Mouse (Mus musculus): ENCODE results near the gene Fam155a. TPM values are rescaled to one million over a fixed set of nuclear protein-coding genes. Genes with fewer than 3 reads are reported as not detected.

Gene Fam155a
- polyA plus RNA-seq, 1 experiment: not detected

DNA sequence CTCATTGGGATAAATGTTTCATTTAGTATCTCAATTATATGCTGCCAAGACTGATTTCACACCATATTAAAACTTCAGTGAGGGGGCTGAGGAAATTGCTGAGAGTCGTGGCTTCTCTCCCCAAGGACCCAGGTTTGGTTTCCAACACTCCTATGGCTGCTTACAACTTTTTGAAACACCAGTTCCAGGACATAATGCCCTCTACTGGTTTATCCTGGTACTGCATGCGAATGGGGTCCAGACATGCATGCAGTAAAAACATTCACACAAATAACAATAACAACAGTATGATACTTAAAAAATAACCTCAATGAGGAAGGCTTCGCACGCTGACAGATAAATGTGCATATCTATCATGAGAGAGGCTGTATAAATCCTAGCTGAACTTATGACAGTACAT, 319.4 kb downstream of the Fam155a start:
- no peak overlapping the region for H3K4me3 ChIP-seq
- no peak overlapping the region for H3ac ChIP-seq (ENCODE audit: control insufficient read depth, insufficient read length)
- TF ChIP-seq E2F4 (IDR thresholded peaks at IDR 0.05; ENCODE audit: insufficient read depth) (no peak), TCF3 (IDR thresholded peaks at IDR 0.05; ENCODE audit: insufficient read length, low read depth) (no peak), MAX (IDR thresholded peaks at IDR 0.05; ENCODE audit: low read depth) (no peak), POLR2A (IDR thresholded peaks at IDR 0.05; ENCODE audit: insufficient read length, low read depth) (no peak), POLR2AphosphoS2 (IDR thresholded peaks at IDR 0.05; ENCODE audit: insufficient read length, low read depth) (no peak)
- no peaks in the 10 kb centered on the region for H3K79me2 ChIP-seq (ENCODE audit: control insufficient read depth, insufficient read depth)
- no peak overlapping the region for H3K4me2 ChIP-seq (ENCODE audit: low read depth)
- H3K27me3 ChIP-seq (ENCODE audit: control insufficient read depth, insufficient read depth, insufficient read length): no peaks in the 10 kb centered on the region
- H3K36me3 ChIP-seq (ENCODE audit: control insufficient read depth, insufficient read depth): no peaks in the 10 kb centered on the region

DNA sequence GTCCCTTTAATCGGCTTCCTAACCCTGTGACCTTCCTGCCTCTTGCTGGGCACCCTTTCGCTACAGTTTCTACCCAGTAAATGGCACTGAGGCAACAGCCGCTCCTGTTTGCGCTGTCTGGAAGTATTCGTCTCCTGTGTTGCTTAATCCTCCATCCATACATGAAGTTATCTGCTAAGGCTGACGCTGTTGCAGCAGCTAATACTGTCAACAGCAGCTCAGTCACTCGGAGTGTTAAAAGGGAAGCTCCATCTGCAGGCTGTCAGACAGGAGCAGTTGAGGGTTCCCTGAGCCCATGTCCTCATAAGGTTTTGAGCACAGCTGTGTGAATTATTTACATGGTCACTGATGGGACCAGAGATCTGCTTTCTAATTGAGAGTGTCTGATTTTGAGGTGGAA, 322.3 kb downstream of the Fam155a start:
- Histone ChIP-seq H3K36me3 (ENCODE audit: control insufficient read depth, insufficient read depth) (no peaks in the 10 kb centered on the region), H3K27me3 (ENCODE audit: control insufficient read depth, insufficient read depth, insufficient read length) (no peaks in the 10 kb centered on the region), H3K4me3 (no peak overlapping the region), H3ac (ENCODE audit: control insufficient read depth, insufficient read length) (no peak overlapping the region), H3K79me2 (ENCODE audit: control insufficient read depth, insufficient read depth) (no peaks in the 10 kb centered on the region), H3K4me2 (ENCODE audit: low read depth) (no peak overlapping the region)
- TF ChIP-seq POLR2A (IDR thresholded peaks at IDR 0.05; ENCODE audit: insufficient read length, low read depth): no peak
- no peak for TF ChIP-seq MYOG (IDR thresholded peaks at IDR 0.05; ENCODE audit: control insufficient read depth in 1 of 3, insufficient read depth in 1 of 3, insufficient read length in 2 of 3, low read depth in 2 of 3)
- no peak for TF ChIP-seq MYOD1 (IDR thresholded peaks at IDR 0.05; ENCODE audit: control insufficient read depth in 1 of 3, insufficient read length in 2 of 3, low read depth in 2 of 3)
- TF ChIP-seq E2F4 (IDR thresholded peaks at IDR 0.05; ENCODE audit: insufficient read depth): no peak
- TF ChIP-seq SRF (IDR thresholded peaks at IDR 0.05; ENCODE audit: control insufficient read depth, insufficient read length, low read depth): no peak
- TF ChIP-seq TCF3 (IDR thresholded peaks at IDR 0.05; ENCODE audit: insufficient read length, low read depth): no peak
- TF ChIP-seq REST (IDR thresholded peaks at IDR 0.05; ENCODE audit: insufficient read depth, insufficient read length): no peak
- no peak for TF ChIP-seq USF1 (IDR thresholded peaks at IDR 0.05; ENCODE audit: low read depth)

DNA sequence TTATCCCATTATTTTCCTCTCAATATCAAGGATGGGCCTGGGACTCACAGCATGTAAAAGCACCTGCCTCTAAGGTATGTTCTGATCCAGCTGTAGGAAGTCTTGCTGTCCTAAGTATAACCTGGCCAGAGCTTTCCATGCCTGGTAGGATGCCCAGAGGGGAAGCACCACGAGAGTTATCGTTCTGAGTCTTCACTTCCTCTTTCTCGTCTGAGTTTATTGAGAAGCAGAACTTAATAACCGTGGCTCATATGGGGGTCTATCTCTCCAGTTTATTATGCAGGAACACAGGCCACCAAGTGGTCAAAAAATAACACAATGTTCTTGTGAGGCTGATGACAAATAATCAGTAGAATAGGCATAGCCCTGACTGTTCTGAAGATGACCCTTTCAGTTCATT, 333.1 kb downstream of the Fam155a start:
- no peaks in the 10 kb centered on the region for H3K27me3 ChIP-seq (ENCODE audit: control insufficient read depth, insufficient read depth, insufficient read length)
- TF ChIP-seq REST (IDR thresholded peaks at IDR 0.05; ENCODE audit: insufficient read depth, insufficient read length) (no peak), MYOD1 (IDR thresholded peaks at IDR 0.05; ENCODE audit: control insufficient read depth in 1 of 3, insufficient read length in 2 of 3, low read depth in 2 of 3) (no peak), USF1 (IDR thresholded peaks at IDR 0.05; ENCODE audit: low read depth) (no peak)
- H3K4me3 ChIP-seq: no peak overlapping the region
- H3ac ChIP-seq (ENCODE audit: control insufficient read depth, insufficient read length): no peak overlapping the region
- no peaks in the 10 kb centered on the region for H3K36me3 ChIP-seq (ENCODE audit: control insufficient read depth, insufficient read depth)
- no peak overlapping the region for H3K4me2 ChIP-seq (ENCODE audit: low read depth)
- no peaks in the 10 kb centered on the region for H3K79me2 ChIP-seq (ENCODE audit: control insufficient read depth, insufficient read depth)

DNA sequence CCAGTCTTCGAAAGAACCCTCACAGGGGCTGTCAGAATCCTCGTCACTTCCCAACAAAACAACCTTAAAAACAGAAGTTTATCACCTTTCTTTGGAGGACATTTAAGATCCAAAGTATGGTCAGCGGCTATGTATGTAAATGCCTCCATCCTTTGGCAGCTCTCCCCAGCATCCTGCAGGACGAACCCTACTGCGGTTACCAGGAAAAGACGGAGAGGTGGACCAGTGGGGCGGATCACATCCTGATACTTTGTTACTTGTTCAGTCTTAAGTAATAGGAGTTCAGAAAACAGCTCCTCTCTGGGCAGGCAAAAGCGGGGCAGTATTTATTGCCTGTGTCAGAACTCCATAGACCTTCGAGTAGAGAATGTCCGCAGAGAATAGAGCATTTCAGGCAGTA, 335.5 kb downstream of the Fam155a start:
- H3K36me3 ChIP-seq (ENCODE audit: control insufficient read depth, insufficient read depth): no peaks in the 10 kb centered on the region
- H3K79me2 ChIP-seq (ENCODE audit: control insufficient read depth, insufficient read depth): no peaks in the 10 kb centered on the region
- no peak for TF ChIP-seq TCF12 (IDR thresholded peaks at IDR 0.05; ENCODE audit: insufficient read depth, poor library complexity, severe bottlenecking)
- TF ChIP-seq E2F4 (IDR thresholded peaks at IDR 0.05; ENCODE audit: insufficient read depth): no peak
- no peak for TF ChIP-seq MYOG (IDR thresholded peaks at IDR 0.05; ENCODE audit: control insufficient read depth in 1 of 3, insufficient read depth in 1 of 3, insufficient read length in 2 of 3, low read depth in 2 of 3)
- no peak for TF ChIP-seq POLR2AphosphoS2 (IDR thresholded peaks at IDR 0.05; ENCODE audit: insufficient read length, low read depth)
- no peak for TF ChIP-seq TCF3 (IDR thresholded peaks at IDR 0.05; ENCODE audit: insufficient read length, low read depth)
- no peak for TF ChIP-seq POLR2A (IDR thresholded peaks at IDR 0.05; ENCODE audit: insufficient read length, low read depth)
- TF ChIP-seq MAX (IDR thresholded peaks at IDR 0.05; ENCODE audit: low read depth): no peak
- H3K27me3 ChIP-seq (ENCODE audit: control insufficient read depth, insufficient read depth, insufficient read length): no peaks in the 10 kb centered on the region
- no peak overlapping the region for H3K4me2 ChIP-seq (ENCODE audit: low read depth)
- H3ac ChIP-seq (ENCODE audit: control insufficient read depth, insufficient read length): no peak overlapping the region
- H3K4me3 ChIP-seq: no peak overlapping the region

DNA sequence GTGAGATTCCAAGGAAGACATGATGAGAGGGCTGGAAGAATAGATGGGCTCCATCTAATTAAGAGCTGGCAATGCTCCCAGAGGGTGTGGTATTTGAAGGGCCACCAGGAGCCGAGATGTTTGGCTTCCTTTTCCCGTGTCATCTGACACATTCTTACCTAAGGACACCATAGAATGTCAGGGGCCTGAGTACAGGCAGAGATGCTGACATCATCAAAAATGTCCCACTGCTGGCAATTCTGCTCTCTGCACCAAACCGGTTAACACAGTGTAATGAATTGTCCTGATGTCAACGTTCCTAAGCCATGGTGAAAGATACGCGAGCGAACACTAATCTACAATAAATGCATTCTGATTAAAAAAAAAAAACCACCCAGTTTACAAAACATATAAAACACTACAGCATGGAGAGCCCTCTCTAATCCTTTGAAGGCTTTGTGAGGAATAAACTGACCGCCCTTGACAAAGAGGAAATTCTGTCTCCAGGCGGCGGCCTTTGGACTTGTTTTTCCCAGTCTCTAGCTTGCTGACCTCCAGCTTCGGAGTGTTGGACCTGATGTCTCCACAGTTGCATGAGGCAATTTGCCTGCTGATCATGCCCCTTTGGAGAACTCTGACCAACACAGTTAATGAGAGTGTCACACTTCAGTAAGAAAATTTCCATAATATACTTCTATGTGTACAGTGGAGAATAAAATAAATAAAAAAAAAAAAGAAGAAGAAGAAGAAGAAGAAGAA, 338.2 kb downstream of the Fam155a start:
- no peaks in the 10 kb centered on the region for H3K27me3 ChIP-seq (ENCODE audit: control insufficient read depth, insufficient read depth, insufficient read length)
- H3K4me3 ChIP-seq: no peak overlapping the region
- TF ChIP-seq USF1 (IDR thresholded peaks at IDR 0.05; ENCODE audit: low read depth) (no peak), TCF3 (IDR thresholded peaks at IDR 0.05; ENCODE audit: insufficient read length, low read depth) (no peak), CEBPB (IDR thresholded peaks at IDR 0.05; ENCODE audit: insufficient read depth, poor library complexity, severe bottlenecking) (no peak)
- no peak overlapping the region for H3K4me2 ChIP-seq (ENCODE audit: low read depth)
- no peak overlapping the region for H3ac ChIP-seq (ENCODE audit: control insufficient read depth, insufficient read length)
- H3K36me3 ChIP-seq (ENCODE audit: control insufficient read depth, insufficient read depth): no peaks in the 10 kb centered on the region
- H3K79me2 ChIP-seq (ENCODE audit: control insufficient read depth, insufficient read depth): no peaks in the 10 kb centered on the region

DNA sequence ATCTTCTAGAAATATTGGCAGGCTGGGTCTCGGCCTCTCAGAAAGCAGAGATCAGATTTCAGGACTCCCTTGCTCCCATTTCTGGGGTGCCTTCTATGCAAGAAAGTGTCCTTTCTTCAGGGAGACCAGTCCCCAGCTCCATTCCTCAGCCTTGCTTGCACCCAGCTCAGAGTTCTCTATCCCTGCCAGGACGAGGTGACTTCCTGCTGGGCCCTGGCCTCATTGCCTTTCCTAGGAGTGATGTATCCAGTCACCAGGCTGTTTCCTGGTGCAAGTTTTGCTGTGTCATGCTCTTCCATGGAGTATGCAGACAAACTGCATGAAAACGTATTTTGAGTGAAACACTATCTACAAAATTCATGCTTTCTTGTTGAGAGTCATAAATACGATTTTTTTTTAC, 342.1 kb downstream of the Fam155a start:
- H3K36me3 ChIP-seq (ENCODE audit: control insufficient read depth, insufficient read depth): no peaks in the 10 kb centered on the region
- TF ChIP-seq CEBPB (IDR thresholded peaks at IDR 0.05; ENCODE audit: insufficient read depth, poor library complexity, severe bottlenecking) (no peak), USF1 (IDR thresholded peaks at IDR 0.05; ENCODE audit: low read depth) (no peak), REST (IDR thresholded peaks at IDR 0.05; ENCODE audit: insufficient read depth, insufficient read length) (no peak), MAX (IDR thresholded peaks at IDR 0.05; ENCODE audit: low read depth) (no peak), POLR2AphosphoS2 (IDR thresholded peaks at IDR 0.05; ENCODE audit: insufficient read length, low read depth) (no peak), MYOD1 (IDR thresholded peaks at IDR 0.05; ENCODE audit: control insufficient read depth in 1 of 3, insufficient read length in 2 of 3, low read depth in 2 of 3) (no peak), TCF12 (IDR thresholded peaks at IDR 0.05; ENCODE audit: insufficient read depth, poor library complexity, severe bottlenecking) (no peak), SRF (IDR thresholded peaks at IDR 0.05; ENCODE audit: control insufficient read depth, insufficient read length, low read depth) (no peak), E2F4 (IDR thresholded peaks at IDR 0.05; ENCODE audit: insufficient read depth) (no peak), MYOG (IDR thresholded peaks at IDR 0.05; ENCODE audit: control insufficient read depth in 1 of 3, insufficient read depth in 1 of 3, insufficient read length in 2 of 3, low read depth in 2 of 3) (no peak), POLR2A (IDR thresholded peaks at IDR 0.05; ENCODE audit: insufficient read length, low read depth) (no peak), TCF3 (IDR thresholded peaks at IDR 0.05; ENCODE audit: insufficient read length, low read depth) (no peak)

More for the DNA sequence above, 342.1 kb downstream of the Fam155a start:
- Histone ChIP-seq H3K79me2 (ENCODE audit: control insufficient read depth, insufficient read depth) (no peaks in the 10 kb centered on the region), H3K27me3 (ENCODE audit: control insufficient read depth, insufficient read depth, insufficient read length) (no peaks in the 10 kb centered on the region), H3K4me3 (no peak overlapping the region), H3ac (ENCODE audit: control insufficient read depth, insufficient read length) (no peak overlapping the region), H3K4me2 (ENCODE audit: low read depth) (no peak overlapping the region)

All from myocyte (in vitro differentiated cells).